Mouse (Mus musculus) embryonic facial prominence, embryonic 13.5 days (tissue): ENCODE results near the gene Ntrk2. TPM values are rescaled to one million over a fixed set of nuclear protein-coding genes. Genes with fewer than 3 reads are reported as not detected.
A peak's percentile ranks its signal among the peaks of the same experiment; 100 is the strongest.

ENCODE experiments used
- ATAC-seq: fragments of 200-750 bp; cut with Nextera tagmentation; 2 replicates; pipeline ENCODE4 v1.8.0; 2017; ENCODE audit warnings: low read depth; ENCODE audit not compliant: insufficient number of reproducible peaks, insufficient read depth, low FRiP score, low TSS enrichment
- H3K27ac ChIP-seq: fragments of 300-500 bp; sonication (generic); 2 replicates; pipeline ENCODE4 v1.5.1; 2015; ENCODE audit warnings: moderate library complexity, mild to moderate bottlenecking, inconsistent platforms
- H3K27me3 ChIP-seq: fragments of 300-500 bp; sonication (generic); 2 replicates; pipeline ENCODE4 v1.6.1; 2015; ENCODE audit warnings: mild to moderate bottlenecking, inconsistent platforms
- H3K36me3 ChIP-seq: fragments of 300-500 bp; sonication (generic); 2 replicates; pipeline ENCODE4 v1.6.1; 2015; ENCODE audit warnings: mild to moderate bottlenecking, inconsistent platforms
- H3K4me1 ChIP-seq: fragments of 300-500 bp; sonication (generic); 2 replicates; pipeline ENCODE4 v1.6.1; 2015; ENCODE audit warnings: inconsistent platforms
- H3K4me2 ChIP-seq: fragments of 300-500 bp; sonication (generic); 2 replicates; pipeline ENCODE4 v1.6.1; 2015; ENCODE audit warnings: moderate library complexity, mild to moderate bottlenecking, inconsistent platforms
- H3K4me3 ChIP-seq: fragments of 300-500 bp; sonication (generic); 2 replicates; pipeline ENCODE4 v1.5.1; 2015; ENCODE audit warnings: mild to moderate bottlenecking, inconsistent platforms
- H3K9ac ChIP-seq: fragments of 300-500 bp; sonication (generic); 2 replicates; pipeline ENCODE4 v1.6.1; 2015; ENCODE audit warnings: mild to moderate bottlenecking, inconsistent platforms
- H3K9me3 ChIP-seq: fragments of 300-500 bp; sonication (generic); 2 replicates; pipeline ENCODE4 v1.6.1; 2016; ENCODE audit warnings: inconsistent platforms
- WGBS: fragments of 180-500 bp; shearing (Covaris S2); methylation state at CpG from one replicate; pipeline ENCODE4 v1.1.7; 2015; ENCODE audit warnings: mixed read lengths; 5-methylcytosine and 5-hydroxymethylcytosine counted together
- polyA plus RNA-seq: library from polyadenylated mRNA; unstranded; fragments of >200 nt; fragmentation: Nextera tagmentation; extraction: Ambion mirVana; gene quantifications from 2 replicates; pipeline ENCODE4 v1.2.1, GENCODE M21; 2015

Gene Ntrk2
- polyA plus RNA-seq, 1 experiment from 2014 or later, result 28.1 TPM

GRCm38 (mm10) chr13:58806896-58807628, 693 bp downstream of the Ntrk2 start:
- Histone ChIP-seq H3K27me3 (peaks cover 63% of the 10 kb centered on the region), H3K4me1 (peaks cover 20% of the 10 kb centered on the region; the same call in 1 of the 2 replicates), H3K4me2 (peak overlapping the region; percentile 99), H3K9ac (peak overlapping the region; percentile 76), H3K9me3 (0 out of 2 replicates have a peak, but pooled peaks cover 2% of the 10 kb centered on the region), H3K36me3 (no peaks in the 10 kb centered on the region), H3K27ac (no peak overlapping the region), H3K4me3 (peak overlapping the region; percentile 60)
- no peak for ATAC-seq
- WGBS, result under 1% methylated on average over 34 of the region's 34 CpGs

- Histone ChIP-seq H3K27me3 (peaks cover 63% of the 10 kb centered on the region), H3K4me2 (peak overlapping the region; percentile 99), H3K27ac (no peak overlapping the region), H3K4me1 (peaks cover 20% of the 10 kb centered on the region; the same call in 1 of the 2 replicates), H3K9me3 (0 out of 2 replicates have a peak, but pooled peaks cover 2% of the 10 kb centered on the region), H3K36me3 (no peaks in the 10 kb centered on the region), H3K9ac (peak overlapping the region; percentile 76), H3K4me3 (peak overlapping the region; percentile 60)
- 0 out of 2 replicates have a peak, but pooled peaks have one; percentile 52 for ATAC-seq
- 1% methylated on average over 50 of the region's 50 CpGs for WGBS
Observed at GRCm38 (mm10) chr13:58807629-58808363, 1.4 kb downstream of the Ntrk2 start.

- WGBS, result under 1% methylated on average over 28 of the region's 32 CpGs
- H3K27me3 ChIP-seq, result peaks cover 63% of the 10 kb centered on the region
- H3K36me3 ChIP-seq, result no peaks in the 10 kb centered on the region
- ATAC-seq, result no peak
- peak overlapping the region; percentile 60 for H3K4me3 ChIP-seq
- no peak overlapping the region for H3K27ac ChIP-seq
- 0 out of 2 replicates have a peak, but pooled peaks cover 2% of the 10 kb centered on the region for H3K9me3 ChIP-seq
- peak overlapping the region; percentile 99 for H3K4me2 ChIP-seq
- H3K9ac ChIP-seq, result peak overlapping the region; percentile 76
- peaks cover 20% of the 10 kb centered on the region; the same call in 1 of the 2 replicates for H3K4me1 ChIP-seq
Observed at GRCm38 (mm10) chr13:58808381-58808821, 2.0 kb downstream of the Ntrk2 start.

DNA sequence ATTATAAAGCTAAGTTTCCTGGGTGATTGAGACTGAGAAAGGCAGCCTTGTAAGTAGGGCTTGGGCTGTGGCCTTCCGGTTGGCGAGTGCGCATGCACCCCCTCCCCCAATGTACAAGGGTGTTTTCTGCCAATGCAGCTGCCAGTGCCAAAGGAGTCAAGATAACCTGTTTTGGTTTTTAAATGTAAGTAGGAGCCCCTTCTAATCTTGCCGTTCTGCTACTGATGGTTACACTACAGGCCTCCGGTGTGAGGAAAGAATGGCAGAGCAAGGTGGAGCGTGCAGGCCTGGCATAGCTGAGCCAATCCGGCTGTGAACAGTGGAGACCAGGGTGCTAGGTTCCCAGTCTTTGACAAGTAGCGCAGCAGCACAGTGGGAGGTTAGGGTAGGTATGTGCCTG, 3.6 kb downstream of the Ntrk2 start:
- Histone ChIP-seq H3K27ac (no peak overlapping the region), H3K4me2 (peak overlapping the region; percentile 99), H3K9me3 (no peaks in the 10 kb centered on the region), H3K9ac (no peak overlapping the region), H3K36me3 (no peaks in the 10 kb centered on the region), H3K4me3 (peak overlapping the region; percentile 60), H3K4me1 (peaks cover 20% of the 10 kb centered on the region; the same call in 1 of the 2 replicates), H3K27me3 (peaks cover 57% of the 10 kb centered on the region)
- no peak for ATAC-seq
- WGBS, result 84% methylated on average over 8 of the region's 8 CpGs

GRCm38 (mm10) chr13:58824752-58825151, 18.4 kb downstream of the Ntrk2 start:
- no peaks in the 10 kb centered on the region for H3K36me3 ChIP-seq
- WGBS, result 84% methylated on average over 7 of the region's 7 CpGs

GRCm38 (mm10) chr13:58826356-58827197, 20.2 kb downstream of the Ntrk2 start:
- H3K4me3 ChIP-seq, result no peak overlapping the region

More at GRCm38 (mm10) chr13:58824752-58825151, 18.4 kb downstream of the Ntrk2 start:
- Histone ChIP-seq H3K27ac (no peak overlapping the region), H3K9me3 (peaks cover 4% of the 10 kb centered on the region; the same call in 1 of the 2 replicates), H3K9ac (no peak overlapping the region), H3K4me2 (no peak overlapping the region), H3K27me3 (no peaks in the 10 kb centered on the region), H3K4me1 (no peaks in the 10 kb centered on the region), H3K4me3 (no peak overlapping the region)
- ATAC-seq, result no peak

DNA sequence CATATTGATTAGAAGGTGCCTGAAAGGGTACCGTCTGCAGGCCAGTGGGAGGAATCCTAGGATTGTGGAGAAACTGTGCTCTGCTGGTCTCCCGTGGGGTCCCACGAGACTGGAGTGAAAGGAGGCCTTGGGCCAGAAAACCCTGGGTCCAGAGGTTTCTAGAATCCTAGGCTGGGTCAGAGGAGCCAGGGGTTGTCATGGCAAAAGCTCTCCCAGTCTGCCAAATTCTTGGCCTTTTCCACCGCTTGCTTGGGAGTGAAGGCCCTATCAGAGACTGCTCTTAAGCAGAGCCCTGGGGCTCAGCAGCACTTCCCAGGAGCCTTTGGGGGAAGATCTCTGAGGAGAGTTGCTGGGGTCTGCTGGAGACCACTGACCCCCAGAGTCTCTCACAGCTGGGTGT, 25.6 kb downstream of the Ntrk2 start:
- Histone ChIP-seq H3K4me3 (no peak overlapping the region), H3K9ac (no peak overlapping the region), H3K4me2 (no peak overlapping the region), H3K36me3 (no peaks in the 10 kb centered on the region), H3K4me1 (no peaks in the 10 kb centered on the region), H3K27me3 (no peaks in the 10 kb centered on the region), H3K9me3 (peaks cover 4% of the 10 kb centered on the region; the same call in 1 of the 2 replicates), H3K27ac (no peak overlapping the region)
- no peak for ATAC-seq
- WGBS, result 80% methylated on average over 4 of the region's 4 CpGs

More at GRCm38 (mm10) chr13:58826356-58827197, 20.2 kb downstream of the Ntrk2 start:
- Histone ChIP-seq H3K4me1 (no peaks in the 10 kb centered on the region), H3K4me2 (no peak overlapping the region), H3K9ac (no peak overlapping the region), H3K9me3 (peaks cover 4% of the 10 kb centered on the region; the same call in 1 of the 2 replicates), H3K36me3 (no peaks in the 10 kb centered on the region), H3K27me3 (no peaks in the 10 kb centered on the region), H3K27ac (no peak overlapping the region)
- 65% methylated on average over 14 of the region's 14 CpGs for WGBS
- ATAC-seq, result no peak

DNA sequence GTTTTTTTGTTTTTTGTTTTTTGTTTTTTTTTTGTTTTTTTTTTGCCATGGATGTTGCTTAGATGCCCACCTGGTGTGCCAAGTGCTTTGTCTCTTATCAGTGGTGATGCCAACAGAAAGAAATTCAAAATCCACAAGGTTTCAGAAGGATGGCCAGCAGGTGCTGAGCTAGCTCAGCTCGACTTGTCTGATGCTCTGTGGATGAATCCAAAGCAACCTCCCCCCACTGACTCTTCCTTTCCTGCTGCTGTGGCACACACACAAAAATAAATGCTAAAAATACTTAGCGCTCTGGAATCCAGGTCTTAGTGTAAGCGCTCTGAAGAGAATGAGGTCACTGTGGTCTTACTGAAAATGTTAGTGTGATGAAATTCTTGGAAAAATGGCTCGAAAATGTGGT, 28.4 kb downstream of the Ntrk2 start:
- H3K4me3 ChIP-seq, result no peak overlapping the region
- WGBS, result 73% methylated on average over 4 of the region's 4 CpGs
- no peak overlapping the region for H3K9ac ChIP-seq
- no peaks in the 10 kb centered on the region for H3K9me3 ChIP-seq
- H3K36me3 ChIP-seq, result no peaks in the 10 kb centered on the region
- H3K27me3 ChIP-seq, result no peaks in the 10 kb centered on the region
- no peaks in the 10 kb centered on the region for H3K4me1 ChIP-seq
- no peak overlapping the region for H3K4me2 ChIP-seq
- no peak for ATAC-seq
- H3K27ac ChIP-seq, result no peak overlapping the region

GRCm38 (mm10) chr13:58836891-58837290, 30.5 kb downstream of the Ntrk2 start:
- 92% methylated on average over 1 of the region's 1 CpGs for WGBS
- Histone ChIP-seq H3K36me3 (no peaks in the 10 kb centered on the region), H3K27ac (no peak overlapping the region), H3K4me1 (peaks cover 4% of the 10 kb centered on the region; the same call in 1 of the 2 replicates), H3K9ac (no peak overlapping the region), H3K27me3 (no peaks in the 10 kb centered on the region), H3K9me3 (no peaks in the 10 kb centered on the region), H3K4me2 (no peak overlapping the region), H3K4me3 (no peak overlapping the region)
- ATAC-seq, result no peak

GRCm38 (mm10) chr13:58838110-58838509, 31.7 kb downstream of the Ntrk2 start:
- H3K27ac ChIP-seq, result no peak overlapping the region
- 88% methylated on average over 8 of the region's 8 CpGs for WGBS
- H3K4me3 ChIP-seq, result no peak overlapping the region
- H3K9me3 ChIP-seq, result no peaks in the 10 kb centered on the region
- H3K4me1 ChIP-seq, result peaks cover 4% of the 10 kb centered on the region; the same call in 1 of the 2 replicates
- H3K9ac ChIP-seq, result no peak overlapping the region
- no peaks in the 10 kb centered on the region for H3K36me3 ChIP-seq
- ATAC-seq, result no peak
- H3K4me2 ChIP-seq, result no peak overlapping the region
- no peaks in the 10 kb centered on the region for H3K27me3 ChIP-seq
